Mouse (Mus musculus): ENCODE data around the gene A430089I19Rik.
"Not testable (repeated sequence)": the region's sequence is repeated elsewhere in the genome, so short reads cannot be mapped to it uniquely, and the experiment has no call there.

The A430089I19Rik gene

GRCm38 (mm10) chr5:94306696-94307095 is at the start of gene A430089I19Rik:
Gene A430089I19Rik, minus strand, starts transcription at chr5:94306796.
- DNase-seq (ENCODE audit: low read depth, low spot score), result not testable (repeated sequence)

DNA sequence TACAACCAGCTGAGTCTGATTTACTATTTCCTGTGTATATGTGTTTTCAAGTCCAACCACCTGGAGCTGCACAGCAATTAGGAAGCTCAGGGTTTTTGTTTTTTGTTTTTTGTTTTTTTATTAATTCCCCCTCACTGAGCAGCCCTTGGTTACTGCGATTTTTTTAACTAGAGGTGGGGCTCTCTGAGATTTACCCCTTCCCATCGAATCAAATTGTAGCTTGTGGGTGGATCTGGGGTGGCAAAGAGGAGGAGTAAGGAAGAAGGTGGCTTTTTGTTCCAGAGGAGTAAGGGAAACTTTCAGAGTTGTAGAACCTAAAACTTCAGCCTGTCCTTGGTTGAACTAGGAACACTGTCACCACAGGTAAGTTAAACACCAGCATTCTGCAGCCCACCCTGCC is 32.9 kb upstream of the A430089I19Rik start, which contains the start of gene AA792892:
Gene AA792892, plus strand, starts transcription at position 301 of the 400 bp plus-strand sequence.
- not testable (repeated sequence) for DNase-seq (ENCODE audit: low read depth, low spot score)

DNA sequence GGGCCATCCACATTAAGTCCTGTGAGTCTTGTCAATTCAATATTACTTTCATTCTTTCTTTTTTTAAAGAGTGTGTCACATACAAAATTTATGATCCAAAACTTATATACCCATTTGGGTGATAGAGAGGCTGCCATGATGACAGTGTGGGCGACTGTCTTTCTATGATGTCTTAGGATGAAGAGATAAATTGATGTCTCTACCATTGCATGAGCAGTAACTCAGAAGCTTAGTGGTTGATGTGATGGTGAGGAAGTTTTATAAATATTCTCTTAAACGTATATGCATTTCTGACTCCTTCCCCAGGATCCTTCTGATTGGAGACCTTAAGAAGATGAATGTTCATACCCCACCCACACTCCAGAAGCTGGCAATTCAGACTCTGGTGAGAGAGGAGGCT is 7.5 kb upstream of the A430089I19Rik start, which contains the start of gene Gm6502:
Gene Gm6502, plus strand, starts transcription at position 301 of the 400 bp plus-strand sequence.
- not testable (repeated sequence) for DNase-seq (ENCODE audit: low read depth, low spot score)
